Mouse (Mus musculus): ENCODE data around the gene Zfp354c. TPM values are rescaled to one million over a fixed set of nuclear protein-coding genes. Genes with fewer than 3 reads are reported as not detected.

The Zfp354c gene
- total RNA-seq, 2 experiments from 2014 or later: 59.8 to 66.1 TPM

Other genes starting within 250 kb of the Zfp354c start
- gene Adamts2, start 225.6 kb downstream of the Zfp354c start, total RNA-seq (2021): 1 to 10 TPM; 7.7 to 9.6 TPM
- 1 to 10 TPM; 4.6 to 4.7 TPM for gene Zfp879, start 13.8 kb upstream of the Zfp354c start, total RNA-seq (2021)
- not detected for gene Grm6, start 23.0 kb upstream of the Zfp354c start, total RNA-seq (2021)
- gene Zfp454, start 59.9 kb upstream of the Zfp354c start, total RNA-seq (2021): 1 to 10 TPM; 7.0 to 7.1 TPM
- 10 to 100 TPM; 18.6 to 21.7 TPM for gene Zfp2, start 88.4 kb upstream of the Zfp354c start, total RNA-seq (2021)
- gene Zfp354b, start 103.9 kb upstream of the Zfp354c start, total RNA-seq (2021): 1 to 10 TPM; 4.9 to 6.2 TPM
- not detected for gene 4933414I15Rik, start 116.0 kb upstream of the Zfp354c start, total RNA-seq (2021)
- gene Prop1, start 126.0 kb upstream of the Zfp354c start, total RNA-seq (2021): not detected
- not detected for gene Olfr1378, start 138.8 kb upstream of the Zfp354c start, total RNA-seq (2021)
- gene Olfr1377, start 154.2 kb upstream of the Zfp354c start, total RNA-seq (2021): not detected
- gene Olfr51, start 175.9 kb upstream of the Zfp354c start, total RNA-seq (2021): not detected
- gene Olfr54, start 186.5 kb upstream of the Zfp354c start, total RNA-seq (2021): not detected
- not detected for gene Olfr1375, start 220.4 kb upstream of the Zfp354c start, total RNA-seq (2021)
- 10 to 100 TPM in 1 of 2 experiments, 1 to 10 TPM in 1; 9.0 to 10.0 TPM for gene Zfp354a, start 231.5 kb upstream of the Zfp354c start, total RNA-seq (2021)